Mouse (Mus musculus): ENCODE measurements around the gene Smim27. TPM values are rescaled to one million over a fixed set of nuclear protein-coding genes. Genes with fewer than 3 reads are reported as not detected.

The Smim27 gene
- total and polyA plus RNA-seq, 2 experiments from 2014 or later, result 0.65 to 49.4 TPM

GRCm38 (mm10) chr4:40317404-40317803 is 48.0 kb downstream of the Smim27 start:
- no peak for ATAC-seq (ENCODE audit: insufficient read depth, low read depth)
- no peak overlapping the region for H3K27ac ChIP-seq (ENCODE audit: low read depth)
- H3K9me3 ChIP-seq (replicated peaks; ENCODE audit: control insufficient read depth, low read length), result no peaks in the 10 kb centered on the region
- DNase-seq (ENCODE audit: low spot score), result no peak
- no peaks in the 10 kb centered on the region for H3K36me3 ChIP-seq (replicated peaks; ENCODE audit: control insufficient read depth, insufficient read depth, low read length)
- no peaks in the 10 kb centered on the region for H3K4me1 ChIP-seq (ENCODE audit: control insufficient read depth, insufficient read depth)
- no peak overlapping the region for H3K4me3 ChIP-seq (ENCODE audit: low read depth, low read length)
- no peak overlapping the region for H3K9ac ChIP-seq (replicated peaks; ENCODE audit: low read depth, low read length)
- TF ChIP-seq EP300 (IDR thresholded peaks at IDR 0.05; ENCODE audit: low read depth), result no peak
- no peak for TF ChIP-seq CTCF (IDR thresholded peaks at IDR 0.05; ENCODE audit: low read depth)
- WGBS, result 73% methylated on average over 3 of the region's 3 CpGs
- H3K4me2 ChIP-seq (ENCODE audit: low read depth, low read length), result no peak overlapping the region
- no peaks in the 10 kb centered on the region for H3K27me3 ChIP-seq (ENCODE audit: control insufficient read depth, insufficient read depth, low read length)

Other genes starting within 250 kb of the Smim27 start
- gene Aco1, start 126.5 kb upstream of the Smim27 start, total RNA-seq (2014; rRNA removed; ENCODE audit: low replicate concordance), result 42.6 and 51.0 TPM in 2 replicates
- 26.7 and 28.0 TPM in 2 replicates for gene Aco1, start 126.5 kb upstream of the Smim27 start, polyA plus RNA-seq (2015; fragmentation: Nextera tagmentation; extraction: Ambion mirVana)
- 16.0 and 17.5 TPM in 2 replicates for gene Ddx58, start 29.8 kb upstream of the Smim27 start, total RNA-seq (2014; rRNA removed; ENCODE audit: low replicate concordance)
- gene Ddx58, start 29.8 kb upstream of the Smim27 start, polyA plus RNA-seq (2015; fragmentation: Nextera tagmentation; extraction: Ambion mirVana), result 6.7 and 7.5 TPM in 2 replicates
- gene Topors, start 271 bp downstream of the Smim27 start, total RNA-seq (2014; rRNA removed; ENCODE audit: low replicate concordance), result 23.6 and 30.3 TPM in 2 replicates
- gene Topors, start 271 bp downstream of the Smim27 start, polyA plus RNA-seq (2015; fragmentation: Nextera tagmentation; extraction: Ambion mirVana), result 15.1 and 15.5 TPM in 2 replicates
- gene Ndufb6, start 9.8 kb downstream of the Smim27 start, total RNA-seq (2014; rRNA removed; ENCODE audit: low replicate concordance), result 452 and 553 TPM in 2 replicates
- 1,016 and 1,052 TPM in 2 replicates for gene Ndufb6, start 9.8 kb downstream of the Smim27 start, polyA plus RNA-seq (2015; fragmentation: Nextera tagmentation; extraction: Ambion mirVana)
- 1.8 and 2.5 TPM in 2 replicates for gene Tmem215, start 202.6 kb downstream of the Smim27 start, total RNA-seq (2014; rRNA removed; ENCODE audit: low replicate concordance)
- gene Tmem215, start 202.6 kb downstream of the Smim27 start, polyA plus RNA-seq (2015; fragmentation: Nextera tagmentation; extraction: Ambion mirVana), result 0.36 and 0.41 TPM in 2 replicates